Mouse (Mus musculus) testis, adult 10 weeks (tissue): ENCODE data around the gene Gtsf1. TPM values are rescaled to one million over a fixed set of nuclear protein-coding genes. Genes with fewer than 3 reads are reported as not detected.

ENCODE experiments used
- polyA plus RNA-seq: library from polyadenylated mRNA; stranded (reverse); fragments of 350-450 nt; fragmentation: Illumina TruSeq; extraction: RNeasy Lipid Tissue Mini Kit (QIAGEN cat#74804); gene quantifications from one replicate; pipeline ENCODE4 v1.2.3, GENCODE M21; 2014; ENCODE audit warnings: low read depth, low replicate concordance

Gene Gtsf1
- polyA plus RNA-seq = 668 TPM

DNA sequence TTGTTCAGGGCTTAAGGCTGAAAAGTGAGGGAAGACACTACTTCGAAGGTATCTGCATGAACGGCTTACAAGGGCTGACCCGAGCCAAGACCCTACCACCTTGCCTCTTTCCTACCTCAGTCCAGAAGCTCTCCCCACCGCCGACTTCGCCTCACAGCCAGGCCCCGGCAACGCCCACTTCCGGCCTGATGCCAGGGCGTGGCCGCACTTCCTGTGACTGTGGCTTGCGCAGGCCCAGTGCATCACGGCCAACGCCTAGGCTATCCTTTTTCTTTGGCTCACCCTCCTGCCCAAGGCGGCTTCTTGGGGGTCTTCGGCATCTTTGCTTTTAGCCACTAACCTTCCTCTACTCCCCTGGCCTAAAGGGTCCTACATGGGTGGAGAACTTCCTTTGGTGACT lies at the start of gene Gtsf1:
Gene Gtsf1 (minus strand): TSS at position 230 of the 400 bp plus-strand sequence.

DNA sequence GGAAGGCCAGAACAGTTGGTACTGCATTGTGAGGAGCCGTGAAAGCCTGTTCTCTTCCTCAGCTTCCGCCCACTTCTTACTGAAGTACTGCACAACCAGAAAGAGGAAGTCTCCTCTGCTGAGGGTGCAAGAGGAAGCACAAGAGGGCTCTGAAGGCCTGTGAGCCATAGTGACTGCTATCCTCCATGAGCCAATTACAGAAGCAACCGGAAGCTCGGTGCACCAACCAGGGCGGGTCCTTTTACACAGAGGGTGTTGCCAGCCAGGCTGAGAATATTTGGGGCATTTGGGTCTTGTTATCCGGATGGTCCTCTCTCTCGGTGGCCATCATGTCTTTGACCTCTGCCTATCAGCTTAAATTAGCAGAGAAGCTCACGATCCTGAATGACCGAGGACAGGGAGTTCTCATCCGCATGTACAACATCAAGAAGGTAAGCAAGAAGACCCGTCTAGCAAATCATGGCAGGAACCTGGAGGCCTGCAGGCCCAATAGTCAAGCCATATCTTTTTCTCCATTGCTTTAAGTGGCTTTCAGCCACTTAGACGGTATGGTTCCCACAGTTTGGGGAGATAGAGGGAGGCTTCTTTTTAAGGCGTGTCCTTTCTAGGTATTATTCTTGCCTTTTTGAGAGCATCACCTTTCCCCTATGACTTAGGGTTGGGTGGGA lies 23.4 kb upstream of the Gtsf1 start, which contains the start of gene Nckap1l:
Gene Nckap1l (plus strand): TSS at position 244 of the 668 bp plus-strand sequence.

DNA sequence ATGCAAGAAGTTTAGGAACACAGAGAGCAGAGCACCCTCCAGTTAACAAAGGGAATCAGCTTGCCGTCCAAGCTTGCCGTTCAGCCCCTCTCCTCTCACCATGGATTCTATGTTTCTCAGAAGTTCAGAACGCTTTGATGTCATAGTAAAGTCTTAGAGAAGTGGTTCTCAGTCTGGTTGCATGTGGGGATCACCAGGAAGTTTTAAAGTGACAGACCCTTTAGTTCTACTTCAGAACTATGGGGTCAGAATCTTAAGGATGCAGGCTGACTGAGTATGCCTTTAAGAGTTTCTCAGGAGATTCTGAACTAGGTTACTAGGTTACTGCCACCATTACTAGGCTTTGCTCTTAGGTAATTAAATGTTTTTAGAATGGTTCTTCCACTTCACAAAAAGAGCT lies 18.1 kb upstream of the Gtsf1 start, which contains the start of gene Gtsf2:
Gene Gtsf2 (minus strand): TSS at position 101 of the 400 bp plus-strand sequence.

DNA sequence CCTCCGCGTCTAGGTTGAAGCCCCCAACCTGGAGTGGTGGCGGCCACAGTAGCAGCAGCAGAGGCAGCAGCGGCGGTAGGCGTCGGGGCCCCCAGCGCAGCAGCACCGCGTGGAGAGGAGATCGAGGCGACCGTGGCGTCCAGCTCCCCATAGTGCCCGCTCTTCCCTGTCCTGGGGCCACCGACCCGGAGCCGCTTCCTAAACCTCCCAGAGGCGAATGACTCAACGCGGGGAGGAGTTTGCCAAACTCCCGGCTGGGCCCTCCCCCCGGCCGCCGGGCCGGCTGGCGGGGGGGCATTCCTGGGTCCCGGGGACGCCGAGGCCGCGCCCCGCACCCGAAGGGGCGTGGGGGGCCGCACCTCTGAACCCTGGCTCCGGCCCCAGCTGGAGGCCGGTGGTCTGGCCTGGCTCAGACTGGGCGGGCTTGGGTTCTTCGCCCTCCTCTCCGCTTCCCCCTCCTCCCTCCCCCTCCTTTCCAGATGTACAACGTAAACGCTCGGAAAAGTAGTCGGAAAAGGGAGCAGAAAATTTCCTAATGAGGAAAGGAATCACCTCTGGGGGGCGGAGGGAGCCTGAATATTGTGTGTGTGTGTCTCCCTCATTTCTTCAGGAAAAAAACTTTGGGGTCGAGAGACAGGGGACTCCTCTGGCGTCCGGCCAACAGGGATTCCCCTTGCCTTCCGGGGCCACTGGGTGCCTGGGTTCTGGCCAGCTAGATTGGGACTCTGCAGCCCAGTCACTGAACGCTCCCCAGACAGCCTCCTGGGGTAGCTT lies 63.7 kb downstream of the Gtsf1 start, which contains the start of gene Itga5:
Gene Itga5 (minus strand): TSS at position 388 of the 774 bp plus-strand sequence.

Other genes with a start within 250 kb of the Gtsf1 start
- 103 TPM for gene Cbx5, start 190.7 kb downstream of the Gtsf1 start, polyA plus RNA-seq
- gene Hnrnpa1, start 190.0 kb downstream of the Gtsf1 start, polyA plus RNA-seq = 109 TPM
- gene Nfe2, start 172.1 kb downstream of the Gtsf1 start, polyA plus RNA-seq = 0.77 TPM
- gene Copz1, start 157.8 kb downstream of the Gtsf1 start, polyA plus RNA-seq = 37.7 TPM
- gene Gpr84, start 119.9 kb downstream of the Gtsf1 start, polyA plus RNA-seq = not detected
- 0.67 TPM for gene Zfp385a, start 90.4 kb downstream of the Gtsf1 start, polyA plus RNA-seq
- gene Itga5, start 63.7 kb downstream of the Gtsf1 start, polyA plus RNA-seq = not detected
- gene Gtsf2, start 18.0 kb upstream of the Gtsf1 start, polyA plus RNA-seq = 396 TPM
- gene Nckap1l, start 23.3 kb upstream of the Gtsf1 start, polyA plus RNA-seq = 87.4 TPM
- gene Pde1b, start 72.6 kb upstream of the Gtsf1 start, polyA plus RNA-seq = 1.4 TPM
- gene Ppp1r1a, start 107.5 kb upstream of the Gtsf1 start, polyA plus RNA-seq = not detected
- not detected for gene Glycam1, start 134.6 kb upstream of the Gtsf1 start, polyA plus RNA-seq